Mouse (Mus musculus) midbrain, embryonic 13.5 days (tissue): ENCODE data around the gene Kif13a. TPM values are rescaled to one million over a fixed set of nuclear protein-coding genes. Genes with fewer than 3 reads are reported as not detected.

Experiments used
- ATAC-seq: fragments of 200-750 bp; cut with Nextera tagmentation; 2 replicates; pipeline ENCODE4 v1.8.0; 2017; ENCODE audit warnings: mild to moderate bottlenecking, moderate TSS enrichment, moderate library complexity
- H3K27ac ChIP-seq: fragments of 300-500 bp; sonication (generic); 2 replicates; pipeline ENCODE4 v1.5.1; 2015; ENCODE audit warnings: inconsistent platforms, mild to moderate bottlenecking, moderate library complexity
- H3K27me3 ChIP-seq: fragments of 300-500 bp; sonication (generic); 2 replicates; pipeline ENCODE4 v1.6.1; 2015; ENCODE audit warnings: mild to moderate bottlenecking, inconsistent platforms
- H3K36me3 ChIP-seq: fragments of 300-500 bp; sonication (generic); 2 replicates; pipeline ENCODE4 v1.6.1; 2015; ENCODE audit warnings: mild to moderate bottlenecking, inconsistent platforms
- H3K4me1 ChIP-seq: fragments of 300-500 bp; sonication (generic); replicated peaks from 2 replicates; pipeline ENCODE4 v1.6.1; 2015; ENCODE audit warnings: inconsistent platforms
- H3K4me2 ChIP-seq: fragments of 300-500 bp; sonication (generic); replicated peaks from 2 replicates; pipeline ENCODE4 v1.6.1; 2015; ENCODE audit warnings: moderate library complexity, mild to moderate bottlenecking, inconsistent platforms
- H3K4me3 ChIP-seq: fragments of 300-500 bp; sonication (generic); replicated peaks from 2 replicates; pipeline ENCODE4 v1.5.1; 2015; ENCODE audit warnings: mild to moderate bottlenecking, inconsistent platforms
- H3K9ac ChIP-seq: fragments of 300-500 bp; sonication (generic); replicated peaks from 2 replicates; pipeline ENCODE4 v1.6.1; 2015; ENCODE audit warnings: mild to moderate bottlenecking, inconsistent platforms
- H3K9me3 ChIP-seq: fragments of 300-500 bp; sonication (generic); 2 replicates; pipeline ENCODE4 v1.6.1; 2016; ENCODE audit warnings: mild to moderate bottlenecking, inconsistent platforms
- WGBS: fragments of 180-500 bp; shearing (Covaris S2); methylation state at CpG from one replicate; pipeline ENCODE4 v1.1.7; 2015; 5-methylcytosine and 5-hydroxymethylcytosine counted together
- polyA plus RNA-seq: library from polyadenylated mRNA; unstranded; fragments of >200 nt; fragmentation: Nextera tagmentation; extraction: Ambion mirVana; gene quantifications from 2 replicates; pipeline ENCODE4 v1.2.1, GENCODE M21; 2015

The Kif13a gene
- polyA plus RNA-seq, 1 experiment from 2014 or later: 9.6 TPM

DNA sequence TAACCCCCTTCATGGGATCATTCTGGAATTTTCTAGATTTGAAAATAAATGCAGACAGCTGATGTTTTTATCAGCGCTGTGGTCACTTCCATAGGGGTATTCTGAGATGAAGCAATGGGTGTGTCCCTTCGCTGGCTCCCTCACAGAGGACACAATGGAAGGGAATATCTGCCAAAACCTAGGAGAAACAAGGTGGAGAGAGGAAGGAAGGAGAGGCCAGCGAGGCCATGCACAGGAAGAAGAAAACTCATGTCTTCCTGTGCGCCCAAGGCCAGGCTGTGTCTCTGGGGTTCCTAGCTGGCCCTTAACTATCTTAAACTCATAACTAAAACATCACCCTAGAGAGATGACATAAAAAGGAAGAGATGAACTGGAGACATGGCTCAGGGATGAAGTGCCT lies 52.6 kb downstream of the Kif13a start:
- no peak overlapping the region for H3K27ac ChIP-seq
- H3K27me3 ChIP-seq: no peaks in the 10 kb centered on the region
- no peaks in the 10 kb centered on the region for H3K9me3 ChIP-seq
- H3K4me2 ChIP-seq: no peak overlapping the region
- no peak overlapping the region for H3K4me3 ChIP-seq
- WGBS: 89% methylated on average over 4 of the region's 4 CpGs
- ATAC-seq: no peak
- no peaks in the 10 kb centered on the region for H3K36me3 ChIP-seq
- peaks cover 17% of the 10 kb centered on the region for H3K4me1 ChIP-seq
- H3K9ac ChIP-seq: no peak overlapping the region

DNA sequence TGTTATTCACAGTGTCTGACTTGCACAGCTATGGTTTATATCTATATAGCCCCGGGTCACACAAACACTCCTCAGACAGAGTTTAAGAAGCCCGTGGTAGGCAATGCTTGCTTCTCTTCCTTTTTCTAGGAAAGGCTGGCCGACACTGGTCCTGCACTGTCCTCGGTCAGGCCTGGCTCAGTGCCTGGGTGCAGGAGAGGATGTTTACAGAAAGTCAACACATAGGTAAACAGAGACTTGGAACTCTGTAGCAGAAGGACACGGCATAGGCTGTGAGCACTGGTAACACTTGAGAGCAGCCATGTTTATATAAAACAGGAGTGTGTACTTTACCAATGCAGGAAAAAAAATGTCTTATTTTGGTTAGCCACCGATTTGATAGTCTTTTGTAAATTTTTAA lies 54.3 kb downstream of the Kif13a start:
- H3K9ac ChIP-seq: no peak overlapping the region
- no peak overlapping the region for H3K27ac ChIP-seq
- no peak for ATAC-seq
- 87% methylated on average over 6 of the region's 6 CpGs for WGBS
- peaks cover 26% of the 10 kb centered on the region for H3K4me1 ChIP-seq
- no peak overlapping the region for H3K4me3 ChIP-seq
- H3K27me3 ChIP-seq: no peaks in the 10 kb centered on the region
- H3K36me3 ChIP-seq: no peaks in the 10 kb centered on the region
- H3K9me3 ChIP-seq: no peaks in the 10 kb centered on the region
- H3K4me2 ChIP-seq: no peak overlapping the region

- no peak overlapping the region for H3K9ac ChIP-seq
- no peak for ATAC-seq
- H3K9me3 ChIP-seq: no peaks in the 10 kb centered on the region
- H3K4me3 ChIP-seq: no peak overlapping the region
- WGBS: 89% methylated on average over 11 of the region's 11 CpGs
- H3K4me2 ChIP-seq: no peak overlapping the region
- peaks cover 28% of the 10 kb centered on the region for H3K4me1 ChIP-seq
- H3K36me3 ChIP-seq: no peaks in the 10 kb centered on the region
- peak overlapping the region; percentile 51; the same call in 1 of the 2 replicates for H3K27ac ChIP-seq
- no peaks in the 10 kb centered on the region for H3K27me3 ChIP-seq
These were observed 56.9 kb downstream of the Kif13a start for GRCm38 (mm10) chr13:46872732-46873131.

- no peaks in the 10 kb centered on the region for H3K27me3 ChIP-seq
- H3K4me3 ChIP-seq: no peak overlapping the region
- no peak overlapping the region for H3K4me2 ChIP-seq
- H3K4me1 ChIP-seq: peaks cover 28% of the 10 kb centered on the region
- peak; percentile 58; the same call in 1 of the 2 replicates for ATAC-seq
- WGBS: 43% methylated on average over 6 of the region's 6 CpGs
- H3K9ac ChIP-seq: no peak overlapping the region
- peak overlapping the region; percentile 51; the same call in 1 of the 2 replicates for H3K27ac ChIP-seq
- no peaks in the 10 kb centered on the region for H3K36me3 ChIP-seq
- no peaks in the 10 kb centered on the region for H3K9me3 ChIP-seq
These were observed 57.5 kb downstream of the Kif13a start for GRCm38 (mm10) chr13:46872194-46872593.

GRCm38 (mm10) chr13:46869464-46869863 lies 60.2 kb downstream of the Kif13a start:
- Histone ChIP-seq H3K9me3 (no peaks in the 10 kb centered on the region), H3K36me3 (no peaks in the 10 kb centered on the region), H3K4me2 (no peak overlapping the region), H3K4me3 (no peak overlapping the region), H3K27me3 (no peaks in the 10 kb centered on the region), H3K27ac (no peak overlapping the region), H3K4me1 (peaks cover 28% of the 10 kb centered on the region), H3K9ac (no peak overlapping the region)
- ATAC-seq: no peak
- WGBS: 92% methylated on average over 13 of the region's 13 CpGs

- no peak overlapping the region for H3K4me2 ChIP-seq
- no peaks in the 10 kb centered on the region for H3K36me3 ChIP-seq
- WGBS: 90% methylated on average over 3 of the region's 3 CpGs
- H3K4me3 ChIP-seq: no peak overlapping the region
- H3K9ac ChIP-seq: no peak overlapping the region
- H3K27me3 ChIP-seq: no peaks in the 10 kb centered on the region
- 0 out of 2 replicates have a peak, but pooled peaks cover 4% of the 10 kb centered on the region for H3K4me1 ChIP-seq
- H3K27ac ChIP-seq: no peak overlapping the region
- ATAC-seq: no peak
- H3K9me3 ChIP-seq: no peaks in the 10 kb centered on the region
These were observed 66.4 kb downstream of the Kif13a start for GRCm38 (mm10) chr13:46863169-46863748.

DNA sequence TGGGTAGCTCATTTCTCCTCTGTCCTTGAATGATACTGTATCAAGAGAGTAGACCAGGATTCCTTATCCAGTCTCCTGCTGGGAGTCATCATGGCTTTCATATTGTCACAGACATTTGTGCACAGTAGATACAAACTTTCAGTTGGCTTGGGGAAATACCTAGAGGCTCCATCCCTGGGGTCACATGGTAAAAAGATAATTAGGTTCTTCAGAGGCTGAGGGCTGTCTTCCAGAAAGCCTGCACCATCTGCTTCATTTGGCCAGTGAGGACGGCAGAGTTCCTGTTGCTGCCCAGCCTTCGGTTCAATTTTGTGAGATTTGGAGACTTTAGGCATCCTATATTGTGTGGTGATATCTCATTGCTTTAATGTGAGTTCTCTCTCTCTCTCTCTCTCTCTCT lies 69.8 kb downstream of the Kif13a start:
- no peak for ATAC-seq
- no peak overlapping the region for H3K9ac ChIP-seq
- whole genome bisulfite sequencing: 83% methylated on average over 2 of the region's 2 CpGs
- H3K4me1 ChIP-seq: 0 out of 2 replicates have a peak, but pooled peaks cover 4% of the 10 kb centered on the region
- H3K4me3 ChIP-seq: no peak overlapping the region
- no peak overlapping the region for H3K4me2 ChIP-seq
- H3K9me3 ChIP-seq: no peaks in the 10 kb centered on the region
- H3K27ac ChIP-seq: no peak overlapping the region
- no peaks in the 10 kb centered on the region for H3K27me3 ChIP-seq
- no peaks in the 10 kb centered on the region for H3K36me3 ChIP-seq

GRCm38 (mm10) chr13:46859173-46859572 lies 70.5 kb downstream of the Kif13a start:
- 92% methylated on average over 2 of the region's 2 CpGs for WGBS
- no peak overlapping the region for H3K4me2 ChIP-seq

DNA sequence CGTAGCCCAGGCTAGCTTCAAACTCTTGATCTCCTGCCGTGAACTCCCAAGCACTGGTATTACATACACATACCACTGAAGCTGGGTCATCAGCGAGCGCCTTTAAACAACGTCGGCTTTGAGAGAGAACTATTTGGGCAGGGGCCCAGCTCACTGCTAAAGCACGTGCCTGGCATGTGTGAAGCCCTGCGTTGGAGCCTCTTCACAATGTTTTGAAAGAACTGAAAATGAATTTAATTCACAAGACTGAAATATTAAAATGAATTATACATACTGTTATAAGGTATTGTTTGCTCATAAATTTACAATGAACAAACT lies 70.9 kb downstream of the Kif13a start:
- H3K9me3 ChIP-seq: no peaks in the 10 kb centered on the region
- 86% methylated on average over 8 of the region's 8 CpGs for WGBS
- H3K4me2 ChIP-seq: no peak overlapping the region
- 0 out of 2 replicates have a peak, but pooled peaks cover 4% of the 10 kb centered on the region for H3K4me1 ChIP-seq
- no peak overlapping the region for H3K4me3 ChIP-seq
- H3K36me3 ChIP-seq: no peaks in the 10 kb centered on the region
- ATAC-seq: no peak
- H3K9ac ChIP-seq: no peak overlapping the region
- no peak overlapping the region for H3K27ac ChIP-seq
- no peaks in the 10 kb centered on the region for H3K27me3 ChIP-seq

More at GRCm38 (mm10) chr13:46859173-46859572, 70.5 kb downstream of the Kif13a start:
- Histone ChIP-seq H3K27ac (no peak overlapping the region), H3K9ac (no peak overlapping the region), H3K9me3 (no peaks in the 10 kb centered on the region), H3K27me3 (no peaks in the 10 kb centered on the region), H3K4me3 (no peak overlapping the region), H3K4me1 (0 out of 2 replicates have a peak, but pooled peaks cover 4% of the 10 kb centered on the region), H3K36me3 (no peaks in the 10 kb centered on the region)
- no peak for ATAC-seq

DNA sequence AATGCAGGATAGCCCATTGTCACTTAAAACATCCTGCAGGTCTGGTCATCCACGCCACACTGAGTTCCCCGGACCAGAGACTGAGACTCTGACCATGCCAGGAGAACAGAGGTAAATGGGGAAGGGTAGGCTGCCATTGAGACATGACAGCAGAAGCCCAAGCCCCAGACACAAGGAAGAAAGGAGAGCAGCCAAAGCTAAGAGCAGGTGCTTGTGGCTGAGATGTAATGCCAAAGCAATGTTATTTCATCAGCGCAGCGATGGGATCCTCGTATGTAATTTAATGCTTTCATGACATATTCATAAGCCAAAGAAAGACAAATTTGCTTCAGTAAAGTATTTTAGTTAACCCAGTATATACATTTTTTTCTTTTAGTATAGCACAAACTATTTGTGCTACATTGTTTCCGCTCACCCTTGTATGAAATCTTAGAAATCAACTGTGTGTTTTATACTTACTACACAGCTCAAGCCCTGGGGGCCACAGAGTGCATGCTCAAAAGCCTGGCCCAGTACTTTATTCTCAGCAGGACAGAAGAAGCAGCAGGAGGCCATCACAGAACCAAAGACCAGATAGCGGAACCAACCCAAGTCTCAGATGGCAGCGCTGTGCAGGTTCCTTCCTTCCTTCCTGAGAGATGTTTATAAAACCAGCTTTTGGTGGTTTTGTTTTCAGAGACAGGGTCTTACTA lies 71.4 kb downstream of the Kif13a start:
- Histone ChIP-seq H3K4me3 (no peak overlapping the region), H3K4me2 (no peak overlapping the region), H3K36me3 (no peaks in the 10 kb centered on the region), H3K27me3 (no peaks in the 10 kb centered on the region), H3K9me3 (no peaks in the 10 kb centered on the region), H3K27ac (no peak overlapping the region), H3K4me1 (0 out of 2 replicates have a peak, but pooled peaks cover 4% of the 10 kb centered on the region), H3K9ac (no peak overlapping the region)
- WGBS: 88% methylated on average over 8 of the region's 8 CpGs
- ATAC-seq: no peak

DNA sequence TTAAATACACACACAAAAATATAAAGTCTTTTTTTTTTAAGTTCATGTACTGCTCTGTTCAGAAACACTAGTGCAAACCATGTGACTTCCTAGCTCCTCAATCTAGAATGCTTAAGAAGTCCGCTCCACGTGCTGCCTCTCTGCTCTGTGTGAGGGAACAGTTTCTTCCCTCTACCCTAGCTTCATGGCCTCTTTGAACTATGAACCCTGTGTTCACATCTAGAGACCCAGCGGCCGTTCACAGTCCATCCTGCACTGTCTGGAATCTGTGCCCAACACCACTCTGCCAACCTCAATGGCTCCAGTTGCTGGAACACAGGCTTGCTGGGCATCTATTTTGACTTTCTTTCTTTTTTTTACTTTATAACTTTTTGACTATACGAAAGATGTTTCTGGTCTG lies 75.2 kb downstream of the Kif13a start:
- WGBS: 94% methylated on average over 5 of the region's 5 CpGs
- H3K27me3 ChIP-seq: no peaks in the 10 kb centered on the region
- no peak for ATAC-seq

GRCm38 (mm10) chr13:46852470-46852869 lies 77.2 kb downstream of the Kif13a start:
- no peaks in the 10 kb centered on the region for H3K36me3 ChIP-seq
- no peaks in the 10 kb centered on the region for H3K4me1 ChIP-seq
- no peak for ATAC-seq
- no peak overlapping the region for H3K9ac ChIP-seq
- 98% methylated on average over 4 of the region's 4 CpGs for WGBS
- no peak overlapping the region for H3K4me3 ChIP-seq
- no peak overlapping the region for H3K4me2 ChIP-seq
- H3K27me3 ChIP-seq: no peaks in the 10 kb centered on the region
- H3K27ac ChIP-seq: no peak overlapping the region
- H3K9me3 ChIP-seq: no peaks in the 10 kb centered on the region

More for the DNA sequence above, 75.2 kb downstream of the Kif13a start:
- Histone ChIP-seq H3K4me1 (no peaks in the 10 kb centered on the region), H3K9me3 (no peaks in the 10 kb centered on the region), H3K4me2 (no peak overlapping the region), H3K27ac (no peak overlapping the region), H3K4me3 (no peak overlapping the region), H3K9ac (no peak overlapping the region), H3K36me3 (no peaks in the 10 kb centered on the region)
